Mouse (Mus musculus): ENCODE data around the gene Ltk.
"Not testable (repeated sequence)": the region's sequence is repeated elsewhere in the genome, so short reads cannot be mapped to it uniquely, and the experiment has no call there.

The Ltk gene

DNA sequence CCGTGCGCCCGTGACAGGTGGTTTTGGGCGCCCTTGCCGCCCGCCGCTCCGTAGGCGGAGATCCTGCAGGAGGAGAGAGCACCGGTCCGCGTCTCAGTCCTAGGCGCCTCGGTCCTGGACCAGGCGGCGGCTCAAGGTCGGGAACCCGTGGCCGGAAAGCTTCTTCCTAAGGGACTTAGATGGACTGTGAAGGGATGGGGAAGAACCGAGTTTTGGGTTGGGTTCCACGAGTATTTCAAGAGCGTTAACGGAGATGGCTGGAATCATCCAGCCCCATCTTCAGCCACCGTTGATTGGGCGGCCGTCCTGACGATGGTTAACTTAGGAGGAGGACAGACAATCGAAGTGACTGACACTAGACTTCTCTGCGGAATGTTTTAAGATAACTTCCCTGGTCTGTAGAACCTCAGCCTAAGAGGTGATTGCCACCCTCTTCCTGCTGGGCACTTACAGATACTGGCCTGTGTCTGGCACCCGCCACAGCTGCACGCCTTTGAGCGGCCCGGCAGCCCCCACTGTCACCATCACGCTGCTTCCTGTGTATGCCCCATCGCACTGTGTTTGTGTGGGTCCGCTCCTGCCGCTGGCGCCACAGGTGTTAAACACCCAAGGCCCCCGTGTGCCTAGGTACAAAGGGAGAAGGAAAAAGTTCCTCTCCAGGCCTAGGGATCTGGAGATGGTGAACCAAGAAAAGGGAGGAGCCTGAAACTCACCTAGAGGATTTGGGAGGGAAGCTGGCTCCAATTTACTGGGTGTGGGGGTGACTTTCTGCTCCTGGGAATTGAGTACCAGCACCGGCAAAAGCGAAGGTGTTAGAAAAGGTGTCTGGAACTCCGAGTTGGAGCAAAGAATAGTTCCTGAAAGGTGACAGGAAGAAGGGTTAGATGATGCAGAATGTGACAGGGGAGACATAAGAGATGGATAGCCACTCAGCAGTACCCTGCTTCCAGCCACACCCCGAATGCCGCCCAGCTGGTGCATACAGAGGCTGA is 1.1 kb downstream of the Ltk start:
- no peak for DNase-seq (ENCODE audit: low spot score in 2 of 2)

GRCm38 (mm10) chr2:119758101-119758843 is 2.0 kb downstream of the Ltk start:
- no peak for DNase-seq (ENCODE audit: low spot score in 2 of 2)

GRCm38 (mm10) chr2:119757601-119758100 is 2.6 kb downstream of the Ltk start:
- DNase-seq (ENCODE audit: low spot score in 2 of 2): no peak

DNA sequence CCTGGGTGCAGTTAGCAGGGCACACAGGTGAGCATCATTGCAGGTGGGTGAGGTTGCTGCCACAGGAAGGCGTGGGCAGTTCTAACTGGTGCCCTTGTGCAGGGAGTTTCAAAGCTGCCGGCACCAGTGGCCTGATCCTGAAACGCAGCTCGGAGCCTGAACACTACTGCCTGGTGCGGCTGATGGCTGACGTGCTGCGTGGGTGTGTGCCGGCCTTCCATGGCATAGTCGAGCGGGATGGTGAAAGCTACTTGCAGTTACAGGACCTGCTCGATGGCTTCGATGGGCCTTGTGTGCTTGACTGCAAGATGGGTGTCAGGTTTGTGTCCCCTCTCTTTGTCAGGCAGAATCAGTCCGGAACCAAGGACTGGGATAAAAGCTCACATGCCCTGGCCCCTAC is 11.0 kb downstream of the Ltk start:
- no peak for DNase-seq (ENCODE audit: low spot score in 2 of 2)

DNA sequence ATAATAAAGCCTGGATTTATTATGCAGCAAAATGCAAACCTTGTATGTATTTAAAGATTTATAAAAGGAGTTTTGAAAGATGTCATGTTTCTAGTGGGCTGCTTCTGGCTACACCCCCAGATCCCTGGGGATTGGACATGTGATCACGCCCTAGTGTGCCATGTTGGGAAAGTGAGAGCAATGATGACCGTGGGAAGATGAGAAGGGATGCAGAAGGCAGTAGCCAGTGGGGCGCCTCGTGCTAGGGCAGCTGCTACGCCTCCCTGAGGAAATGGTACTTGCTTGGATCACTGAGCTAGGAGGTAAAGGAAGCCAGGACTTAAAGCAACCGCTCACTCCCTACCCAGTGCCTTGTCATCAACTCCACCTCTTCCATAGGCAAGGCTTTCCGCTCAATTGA is 12.7 kb downstream of the Ltk start:
- peak; percentile 76 to 88 for DNase-seq (ENCODE audit: low spot score in 2 of 2)

DNA sequence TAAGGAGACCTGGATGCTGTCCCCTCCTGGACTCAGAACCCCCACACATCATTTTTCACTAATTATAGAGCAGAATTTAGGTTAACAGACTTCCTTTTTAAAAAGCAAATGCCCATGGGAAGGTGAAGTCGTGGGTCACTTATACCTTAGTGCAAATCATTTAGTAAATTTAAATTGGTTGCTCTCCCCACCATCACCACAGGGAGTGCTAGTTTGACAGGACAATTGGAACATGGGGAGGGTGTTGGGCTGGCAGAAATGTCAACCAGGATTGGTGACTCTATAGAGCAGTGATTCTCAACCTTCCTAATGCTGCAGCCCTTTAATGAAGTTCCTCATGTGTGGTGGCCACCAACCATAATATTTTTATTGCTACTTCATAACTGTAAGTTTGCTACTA is 14.9 kb downstream of the Ltk start:
- DNase-seq (ENCODE audit: low spot score in 2 of 2): no peak

- no peak for DNase-seq (ENCODE audit: low spot score in 2 of 2)
Measured at GRCm38 (mm10) chr2:119744163-119745111, 15.8 kb downstream of the Ltk start.

GRCm38 (mm10) chr2:119743808-119744162 is 16.4 kb downstream of the Ltk start:
- DNase-seq (ENCODE audit: low spot score in 2 of 2): no peak

GRCm38 (mm10) chr2:119743176-119743807 is 16.9 kb downstream of the Ltk start:
- peak; percentile 67 to 68 for DNase-seq (ENCODE audit: low spot score in 2 of 2)

GRCm38 (mm10) chr2:119742461-119743175 is 17.6 kb downstream of the Ltk start:
- DNase-seq (ENCODE audit: low spot score in 2 of 2): no peak

- DNase-seq (ENCODE audit: low spot score in 2 of 2): no peak
Measured at GRCm38 (mm10) chr2:119741581-119742411, 18.4 kb downstream of the Ltk start, which contains the start of gene Itpka. Gene Itpka (plus strand): TSS chr2:119742337.

DNA sequence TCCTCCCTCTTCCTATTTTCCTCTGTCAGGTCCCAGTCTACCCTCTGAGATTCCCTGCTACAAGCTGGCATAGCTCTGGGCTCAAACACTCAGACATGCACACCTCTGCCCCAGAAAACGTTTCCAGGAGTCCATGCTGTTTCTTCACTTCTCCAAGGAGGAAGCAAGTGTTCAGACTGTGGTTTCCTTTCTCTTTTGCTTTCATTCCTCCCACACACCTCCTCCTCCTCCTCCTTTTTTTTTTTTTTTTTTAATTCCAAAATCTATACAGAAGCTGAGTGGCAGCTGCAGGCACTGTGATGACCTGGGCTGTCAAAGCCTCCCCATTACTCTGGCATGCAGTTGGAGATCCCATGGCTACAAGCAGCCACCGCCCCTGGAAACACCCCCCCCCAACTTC is 19.7 kb downstream of the Ltk start:
- no peak for DNase-seq (ENCODE audit: low spot score in 2 of 2)

DNA sequence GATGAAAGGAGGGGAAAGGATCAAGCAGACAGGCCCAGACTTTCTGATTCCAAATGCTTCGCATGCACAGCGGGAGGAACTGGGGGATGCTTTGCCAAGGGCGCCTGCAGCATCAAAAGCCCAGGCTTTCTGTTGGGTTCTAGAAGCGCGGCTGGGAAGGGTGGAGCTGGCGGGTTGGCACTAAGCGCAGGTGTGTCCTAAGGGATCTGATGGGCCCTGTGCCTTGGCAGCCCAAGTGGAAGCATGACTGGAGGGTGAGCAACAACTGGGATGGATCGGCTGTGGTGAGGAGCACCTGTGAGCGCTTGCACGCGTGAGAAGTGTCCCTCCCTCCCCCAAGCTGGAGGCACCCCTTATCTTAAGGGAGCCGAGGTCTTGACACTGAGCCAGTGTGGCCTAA is 23.1 kb downstream of the Ltk start:
- no peak for DNase-seq (ENCODE audit: low spot score in 2 of 2)

- no peak for DNase-seq (ENCODE audit: low spot score in 2 of 2)
Measured at GRCm38 (mm10) chr2:119730735-119731134, 29.5 kb downstream of the Ltk start.

DNA sequence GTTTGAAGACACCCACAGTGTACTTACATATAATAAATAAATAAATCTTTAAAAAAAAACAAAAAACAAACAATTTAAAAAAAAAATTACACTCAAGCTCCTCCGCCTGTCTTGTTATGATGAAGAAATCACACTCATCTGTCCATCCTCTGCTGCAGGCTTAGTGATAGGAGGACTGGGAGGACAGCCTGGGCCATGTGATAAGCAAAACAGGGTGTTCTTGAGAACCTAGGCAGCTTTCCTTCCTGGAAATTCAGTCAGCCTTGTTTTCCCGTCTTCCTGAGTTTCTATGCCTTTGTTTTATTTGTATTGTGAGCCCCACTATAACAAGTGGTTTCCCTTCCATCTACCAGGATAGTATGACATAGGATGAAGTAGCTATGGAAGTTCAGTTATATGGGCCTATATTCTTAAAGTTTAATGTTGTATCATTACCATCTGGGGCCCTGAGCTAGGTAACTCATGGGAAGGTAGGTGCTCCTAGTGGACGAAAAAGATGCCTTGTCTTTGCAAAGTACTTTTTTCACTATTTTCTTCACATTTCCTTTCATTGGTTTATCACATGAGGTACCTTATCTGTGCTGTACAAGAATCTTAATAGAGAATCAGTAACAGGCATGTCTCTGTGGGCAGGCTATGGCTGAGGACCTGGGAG is 32.3 kb downstream of the Ltk start:
- DNase-seq (ENCODE audit: low spot score in 2 of 2): no peak

- no peak for DNase-seq (ENCODE audit: low spot score in 2 of 2)
Measured at GRCm38 (mm10) chr2:119721070-119721469, 39.2 kb downstream of the Ltk start.

GRCm38 (mm10) chr2:119715868-119716267 is 44.4 kb downstream of the Ltk start:
- DNase-seq (ENCODE audit: low spot score in 2 of 2): not testable (repeated sequence)

DNA sequence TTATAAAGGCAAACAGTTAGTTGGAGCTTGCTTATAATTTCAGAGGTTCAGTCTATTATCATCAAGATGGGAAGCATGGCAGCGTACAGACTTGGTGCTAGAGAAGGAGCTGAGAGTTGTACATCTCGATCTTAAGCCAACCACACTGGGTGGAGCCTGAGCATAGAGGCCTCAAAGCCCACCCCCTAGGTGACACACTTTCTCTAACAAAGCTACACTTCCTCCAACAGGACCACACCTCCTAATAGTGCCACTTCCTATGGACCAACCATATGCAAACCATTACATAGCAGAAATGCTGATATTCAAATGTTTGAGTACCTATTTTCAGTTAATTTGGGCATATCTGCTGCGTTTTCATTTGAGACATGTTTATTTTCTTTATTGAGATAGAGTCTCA is 50.2 kb downstream of the Ltk start:
- DNase-seq (ENCODE audit: low spot score in 2 of 2): no peak

- no peak for DNase-seq (ENCODE audit: low spot score in 2 of 2)
Measured at GRCm38 (mm10) chr2:119707676-119708075, 52.6 kb downstream of the Ltk start.
